In the genomic region with DNA sequence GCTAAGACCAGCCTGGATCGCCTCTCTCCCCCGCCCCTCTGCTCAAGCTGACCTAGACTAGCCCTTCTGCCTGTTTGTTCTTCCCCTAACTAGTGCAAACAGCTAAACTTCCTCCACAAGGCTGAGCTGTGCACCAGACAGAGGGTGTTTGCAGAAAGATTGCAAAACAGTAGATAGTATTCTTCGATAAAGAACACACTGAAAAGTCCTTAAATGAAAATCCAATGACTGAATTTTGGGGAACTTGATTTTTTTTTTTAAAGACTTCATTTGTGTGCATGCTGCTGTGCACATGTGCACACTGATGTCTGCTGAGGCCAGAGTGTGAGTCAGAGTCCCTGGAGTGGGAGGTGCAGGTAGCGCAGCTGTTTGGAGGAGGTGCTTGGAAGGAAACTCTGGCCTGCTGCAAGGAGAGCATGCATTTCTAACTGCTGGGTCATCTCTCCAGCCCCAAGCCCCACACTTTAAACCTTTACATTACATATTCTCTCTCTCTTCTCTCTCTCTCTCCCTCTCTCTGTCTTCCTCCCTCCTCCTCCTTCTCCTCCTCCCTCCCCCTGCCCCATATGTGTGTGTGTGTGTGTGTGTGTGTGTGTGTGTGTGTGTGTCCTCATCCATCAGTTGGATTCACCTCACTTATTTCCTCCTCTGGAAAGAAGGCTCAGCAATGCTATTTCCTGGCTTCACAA, we compare ENCODE assay signal across 8 mouse cellular contexts. TPM values are rescaled to one million over a fixed set of nuclear protein-coding genes. Genes with fewer than 3 reads are reported as not detected.
A peak's percentile ranks its signal among the peaks of the same experiment; 100 is the strongest.
DNase-seq lines count a peak whose midpoint lies in the region; ATAC-seq and TF ChIP-seq lines count a peak whose summit lies in the region.

No protein-coding gene starts in this region.

- H3K27ac ChIP-seq in embryonic fibroblast, embryonic 13.5 days (ENCODE audit: insufficient read depth, low read length): peak overlapping the region; percentile 87
- H3K27ac ChIP-seq in hindbrain, embryonic 13.5 days: peak overlapping the region; percentile 36
- H3K27ac ChIP-seq in lung, postnatal 0 days (ENCODE audit: low read length): 0 out of 2 replicates have a peak overlapping the region, but pooled peaks have one; percentile 32
- peak overlapping the region; percentile 72; the same call in 1 of the 2 replicates for H3K27ac ChIP-seq in stomach, embryonic 14.5 days (ENCODE audit: low read length)

- H3K4me2 ChIP-seq in hindbrain, embryonic 13.5 days: peak overlapping the region; percentile 23
- no peak overlapping the region for H3K4me2 ChIP-seq in lung, postnatal 0 days (replicated peaks; ENCODE audit: low read depth, low read length)
- no peak overlapping the region for H3K4me2 ChIP-seq in stomach, embryonic 14.5 days (replicated peaks; ENCODE audit: low read depth, low read length)

- no peak for TF ChIP-seq CTCF in embryonic fibroblast, embryonic 13.5 days (IDR thresholded peaks at IDR 0.05; ENCODE audit: borderline replicate concordance, insufficient read depth, low read length)
- 0 out of 2 replicates have a peak, but pooled peaks have one; percentile 10 for TF ChIP-seq CTCF in lung, postnatal 0 days (IDR thresholded peaks at IDR 0.05)

- peaks cover 14% of the 10 kb centered on the region for H3K4me1 ChIP-seq in embryonic fibroblast, embryonic 13.5 days (ENCODE audit: control insufficient read depth, insufficient read depth, low read length)
- peaks cover 23% of the 10 kb centered on the region for H3K4me1 ChIP-seq in hindbrain, embryonic 13.5 days (replicated peaks)
- 0 out of 2 replicates have a peak, but pooled peaks cover 7% of the 10 kb centered on the region for H3K4me1 ChIP-seq in lung, postnatal 0 days (ENCODE audit: insufficient read depth, low read depth, low read length)
- H3K4me1 ChIP-seq in stomach, embryonic 14.5 days (ENCODE audit: control insufficient read depth, insufficient read depth, low read length): peaks cover 9% of the 10 kb centered on the region

- 67% methylated on average over 4 of the region's 4 CpGs for WGBS in hindbrain, embryonic 13.5 days
- 21% methylated on average over 4 of the region's 4 CpGs for WGBS in lung, postnatal 0 days
- 44% methylated on average over 4 of the region's 4 CpGs for WGBS in stomach, embryonic 14.5 days

- ATAC-seq in hindbrain, embryonic 13.5 days (ENCODE audit: low FRiP score): peak; percentile 69
- ATAC-seq in lung, postnatal 0 days: peak; percentile 91
- ATAC-seq in stomach, embryonic 14.5 days (ENCODE audit: insufficient number of reproducible peaks, insufficient read depth, low FRiP score, low read depth): peak; percentile 80

- no peak overlapping the region for H3K4me3 ChIP-seq in embryonic fibroblast, embryonic 13.5 days (ENCODE audit: insufficient read depth, low read length)
- H3K4me3 ChIP-seq in hindbrain, embryonic 13.5 days: no peak overlapping the region
- H3K4me3 ChIP-seq in lung, postnatal 0 days (ENCODE audit: low read depth, low read length): no peak overlapping the region
- H3K4me3 ChIP-seq in stomach, embryonic 14.5 days (ENCODE audit: low read depth, low read length): no peak overlapping the region

- peak; percentile 23 to 45 for DNase-seq in left cerebral cortex, adult 18-20 months (ENCODE audit: low spot score in 2 of 2)
- no peak for DNase-seq in left cerebral cortex, postnatal 10 days (ENCODE audit: extremely low spot score in 1 of 2, low spot score in 2 of 2)
- DNase-seq in MEL-GATA-1-ER (ENCODE audit: extremely low read depth, low read depth): peak; percentile 90
- peak; percentile 86 for DNase-seq in lung, postnatal 0 days (ENCODE audit: low spot score)
- DNase-seq in spleen, postnatal 4 days (ENCODE audit: low spot score in 2 of 2): no peak

- H3K9me3 ChIP-seq in hindbrain, embryonic 13.5 days: no peaks in the 10 kb centered on the region
- H3K9me3 ChIP-seq in lung, postnatal 0 days (ENCODE audit: low read length): no peaks in the 10 kb centered on the region
- H3K9me3 ChIP-seq in stomach, embryonic 14.5 days (ENCODE audit: control insufficient read depth, low read depth, low read length): no peaks in the 10 kb centered on the region

- no peak for TF ChIP-seq POLR2A in embryonic fibroblast, embryonic 13.5 days (IDR thresholded peaks at IDR 0.05; ENCODE audit: low read depth, low read length)

- no peaks in the 10 kb centered on the region for H3K36me3 ChIP-seq in hindbrain, embryonic 13.5 days
- H3K36me3 ChIP-seq in lung, postnatal 0 days (ENCODE audit: insufficient read depth, low read length): no peaks in the 10 kb centered on the region
- no peaks in the 10 kb centered on the region for H3K36me3 ChIP-seq in stomach, embryonic 14.5 days (ENCODE audit: control insufficient read depth, insufficient read depth, low read length)

- TF ChIP-seq EP300 in lung, postnatal 0 days (IDR thresholded peaks at IDR 0.05): no peak

- no peak overlapping the region for H3K9ac ChIP-seq in hindbrain, embryonic 13.5 days
- H3K9ac ChIP-seq in lung, postnatal 0 days (replicated peaks; ENCODE audit: low read depth): no peak overlapping the region
- H3K9ac ChIP-seq in stomach, embryonic 14.5 days (replicated peaks; ENCODE audit: low read depth, low read length): no peak overlapping the region

- no peaks in the 10 kb centered on the region for H3K27me3 ChIP-seq in hindbrain, embryonic 13.5 days
- H3K27me3 ChIP-seq in lung, postnatal 0 days (replicated peaks; ENCODE audit: insufficient read depth, low read length): no peaks in the 10 kb centered on the region
- no peaks in the 10 kb centered on the region for H3K27me3 ChIP-seq in stomach, embryonic 14.5 days (ENCODE audit: control insufficient read depth, insufficient read depth, low read length)

- intact Hi-C loops in left cerebral cortex, postnatal 10 days (cut with DNase I): no loop called here

RNA-seq across cellular contexts. Expression of a gene that starts 29.0 kb away (rescaled TPM):
- 1 to 10 TPM; 3.5 to 4.5 TPM for total RNA-seq in left cerebral cortex, adult 18-20 months (2021)
- total RNA-seq in left cerebral cortex, postnatal 10 days (2021): 1 to 10 TPM; 2.4 to 4.0 TPM
- 15.4 and 15.6 TPM in 2 replicates for polyA plus RNA-seq in embryonic fibroblast, embryonic 13.5 days (2011; ENCODE audit: insufficient read length, low read depth, missing spikeins)
- polyA plus RNA-seq in hindbrain, embryonic 13.5 days (2015; fragmentation: Nextera tagmentation; extraction: Ambion mirVana): 1.8 and 1.9 TPM in 2 replicates
- polyA plus RNA-seq in lung, postnatal 0 days (2015; fragmentation: Nextera tagmentation; extraction: Ambion mirVana): 7.9 and 8.9 TPM in 2 replicates
- 12.0 and 14.7 TPM in 2 replicates for polyA plus RNA-seq in stomach, embryonic 14.5 days (2014; fragmentation: Nextera tagmentation; extraction: Ambion mirVana)

RNA-seq across cellular contexts. Expression of a gene that starts 34.1 kb away (rescaled TPM):
- total RNA-seq in left cerebral cortex, adult 18-20 months (2021): 10 to 100 TPM; 74.2 to 75.0 TPM
- 10 to 100 TPM; 66.2 to 68.8 TPM for total RNA-seq in left cerebral cortex, postnatal 10 days (2021)
- polyA plus RNA-seq in embryonic fibroblast, embryonic 13.5 days (2011; ENCODE audit: insufficient read length, low read depth, missing spikeins): 67.2 and 73.9 TPM in 2 replicates
- polyA plus RNA-seq in hindbrain, embryonic 13.5 days (2015; fragmentation: Nextera tagmentation; extraction: Ambion mirVana): 121 and 130 TPM in 2 replicates
- 114 and 122 TPM in 2 replicates for polyA plus RNA-seq in lung, postnatal 0 days (2015; fragmentation: Nextera tagmentation; extraction: Ambion mirVana)
- polyA plus RNA-seq in stomach, embryonic 14.5 days (2014; fragmentation: Nextera tagmentation; extraction: Ambion mirVana): 110 and 119 TPM in 2 replicates

Comparison
In these comparisons a context has a peak if more than half of its experiments do, and no peak if none do; other contexts are left out.
1. DNase-seq: peak in left cerebral cortex, adult 18-20 months (2 of 2), MEL-GATA-1-ER (single experiment) and lung, postnatal 0 days (single experiment); none in left cerebral cortex, postnatal 10 days (0 of 2) and spleen, postnatal 4 days (0 of 2).
2. H3K27ac ChIP-seq: peak in every context shown above with its lines; median percentile 87 in embryonic fibroblast, embryonic 13.5 days; 72 in stomach, embryonic 14.5 days; 36 in hindbrain, embryonic 13.5 days; 32 in lung, postnatal 0 days.
3. Peak in every context shown above with its lines, with median percentiles within 50 percentile points of each other: ATAC-seq.